Mouse (Mus musculus): ENCODE results near the gene Nr2f2. TPM values are rescaled to one million over a fixed set of nuclear protein-coding genes. Genes with fewer than 3 reads are reported as not detected.

The Nr2f2 gene
- total RNA-seq (2021): 10 to 100 TPM; 25.2 to 30.0 TPM

GRCm38 (mm10) chr7:70365941-70366807 lies at the start of gene Nr2f2:
TSS of gene Nr2f2 (minus strand) at chr7:70366735.
- intact Hi-C loops (cut with DNase I): loop anchor here (5.0 to 10.0 kb wide), 5 partner anchors 259 to 1501 kb away; no protein-coding TSS in a partner anchor
- DNase-seq: peak in 1 of 2 experiments; percentile 33

GRCm38 (mm10) chr7:70414461-70414860 lies 47.9 kb upstream of the Nr2f2 start:
- intact Hi-C loops (cut with DNase I): no loop called here
- no peak for DNase-seq

GRCm38 (mm10) chr7:70413646-70414045 lies 47.1 kb upstream of the Nr2f2 start:
- intact Hi-C loops (cut with DNase I): no loop called here

GRCm38 (mm10) chr7:70412900-70413299 lies 46.4 kb upstream of the Nr2f2 start:
- intact Hi-C loops (cut with DNase I): no loop called here
- no peak for DNase-seq

More at GRCm38 (mm10) chr7:70413646-70414045, 47.1 kb upstream of the Nr2f2 start:
- DNase-seq: no peak

- intact Hi-C loops (cut with DNase I): no loop called here
- no peak for DNase-seq
Observed at GRCm38 (mm10) chr7:70410350-70410749, 43.8 kb upstream of the Nr2f2 start.

GRCm38 (mm10) chr7:70409890-70410289 lies 43.4 kb upstream of the Nr2f2 start:
- DNase-seq: peak; percentile 64 to 69
- intact Hi-C loops (cut with DNase I): no loop called here

GRCm38 (mm10) chr7:70408814-70409213 lies 42.3 kb upstream of the Nr2f2 start:
- intact Hi-C loops (cut with DNase I): no loop called here
- no peak for DNase-seq

GRCm38 (mm10) chr7:70407123-70407522 lies 40.6 kb upstream of the Nr2f2 start:
- intact Hi-C loops (cut with DNase I): no loop called here
- DNase-seq: no peak

GRCm38 (mm10) chr7:70406527-70406926 lies 40.0 kb upstream of the Nr2f2 start:
- intact Hi-C loops (cut with DNase I): no loop called here
- no peak for DNase-seq

- no peak for DNase-seq
- intact Hi-C loops (cut with DNase I): no loop called here
Observed at GRCm38 (mm10) chr7:70405466-70405865, 38.9 kb upstream of the Nr2f2 start.

GRCm38 (mm10) chr7:70382828-70383227 lies 16.3 kb upstream of the Nr2f2 start:
- DNase-seq: no peak
- intact Hi-C loops (cut with DNase I): no loop called here

GRCm38 (mm10) chr7:70381409-70382244 lies 15.1 kb upstream of the Nr2f2 start:
- DNase-seq: no peak
- intact Hi-C loops (cut with DNase I): no loop called here

- no peak for DNase-seq
- intact Hi-C loops (cut with DNase I): no loop called here
Observed at GRCm38 (mm10) chr7:70380943-70381342, 14.4 kb upstream of the Nr2f2 start.

GRCm38 (mm10) chr7:70380246-70380645 lies 13.7 kb upstream of the Nr2f2 start:
- intact Hi-C loops (cut with DNase I): no loop called here

GRCm38 (mm10) chr7:70370552-70371262 lies 4.2 kb upstream of the Nr2f2 start:
- DNase-seq: peak; percentile 3 to 11
- intact Hi-C loops (cut with DNase I): no loop called here

More at GRCm38 (mm10) chr7:70380246-70380645, 13.7 kb upstream of the Nr2f2 start:
- DNase-seq: no peak

GRCm38 (mm10) chr7:70369731-70370551 lies 3.4 kb upstream of the Nr2f2 start:
- peak; percentile 35 for DNase-seq

GRCm38 (mm10) chr7:70369061-70369730 lies 2.7 kb upstream of the Nr2f2 start:
- DNase-seq: peak; percentile 26 to 42
- intact Hi-C loops (cut with DNase I): loop anchor here (5.0 to 10.0 kb wide), 5 partner anchors 256 to 1498 kb away; no protein-coding TSS in a partner anchor

More at GRCm38 (mm10) chr7:70369731-70370551, 3.4 kb upstream of the Nr2f2 start:
- intact Hi-C loops (cut with DNase I): loop anchor here (5.0 to 10.0 kb wide), 5 partner anchors 255 to 1497 kb away; no protein-coding TSS in a partner anchor

- intact Hi-C loops (cut with DNase I): loop anchor here (5.0 to 10.0 kb wide), 5 partner anchors 256 to 1499 kb away; no protein-coding TSS in a partner anchor
- DNase-seq: no peak
Observed at GRCm38 (mm10) chr7:70368751-70369060, 2.2 kb upstream of the Nr2f2 start.

- peak in 1 of 2 experiments; percentile 2 for DNase-seq
- intact Hi-C loops (cut with DNase I): loop anchor here (5.0 to 10.0 kb wide), 5 partner anchors 257 to 1499 kb away; no protein-coding TSS in a partner anchor
Observed at GRCm38 (mm10) chr7:70368268-70368655, 1.7 kb upstream of the Nr2f2 start.

Measured in heart, postnatal 10 days (tissue).